Mouse (Mus musculus) megakaryocyte, embryonic 14.5 days (primary cell): ENCODE data around the gene Slk.

Experiments used
- FLI1 ChIP-seq: IDR thresholded peaks from 2 replicates; pipeline ENCODE4 v1.6.1; 2012; ENCODE audit warnings: low read length, inconsistent platforms, mixed read lengths
- GATA1 ChIP-seq: IDR thresholded peaks from 3 replicates; pipeline ENCODE4 v1.6.1; 2012; ENCODE audit warnings: mixed read lengths, low read length, inconsistent platforms, borderline replicate concordance

- TF ChIP-seq GATA1, result no peak
- no peak for TF ChIP-seq FLI1
These were observed 66.1 kb downstream of the Slk start for GRCm38 (mm10) chr19:47645583-47645982.
